Mouse (Mus musculus) testis, adult 2 months (tissue): Measurements from ENCODE around the gene Kalrn.

ENCODE experiments used
- CTCF ChIP-seq: fragments of 200-500 bp; IDR thresholded peaks from 2 replicates; pipeline ENCODE4 v1.5.1; 2012; ENCODE audit warnings: low read depth, mild to moderate bottlenecking, inconsistent platforms, low read length, moderate library complexity; ENCODE audit not compliant: control insufficient read depth, insufficient read depth, insufficient replicate concordance
- POLR2A ChIP-seq: fragments of 200-500 bp; IDR thresholded peaks from 2 replicates; pipeline ENCODE4 v1.6.1; 2012; ENCODE audit warnings: low read depth, mild to moderate bottlenecking, inconsistent platforms, low read length, moderate library complexity; ENCODE audit not compliant: control insufficient read depth

DNA sequence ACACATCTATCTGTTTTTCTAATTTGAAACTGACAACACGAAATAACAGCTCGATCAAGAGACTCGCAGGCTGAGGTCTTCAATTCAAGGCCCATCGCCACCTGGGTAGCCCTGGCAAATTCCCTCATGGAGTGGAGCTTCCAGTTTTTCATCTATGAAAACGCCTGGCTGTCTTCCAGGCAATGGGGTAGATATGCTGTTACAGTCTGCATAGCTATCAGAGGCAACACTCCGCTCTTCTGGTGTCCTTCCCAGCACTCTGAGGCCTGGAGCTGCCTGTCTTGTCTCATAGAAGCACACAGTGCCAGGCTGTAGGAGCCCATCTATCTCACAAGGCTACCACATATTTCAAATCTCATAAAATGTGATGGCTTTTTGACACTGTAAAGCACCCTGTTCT lies 87.8 kb downstream of the Kalrn start:
- no peak for TF ChIP-seq POLR2A
- TF ChIP-seq CTCF, result no peak
